Mouse (Mus musculus) cortical plate, adult 2 months (tissue): ENCODE measurements around the gene Serpinf2. TPM values are rescaled to one million over a fixed set of nuclear protein-coding genes. Genes with fewer than 3 reads are reported as not detected.
"Not testable (repeated sequence)": the region's sequence is repeated elsewhere in the genome, so short reads cannot be mapped to it uniquely, and the experiment has no call there.

Experiments
- H3K27ac ChIP-seq: fragments of 200-500 bp; 2 replicates; pipeline ENCODE4 v1.5.1; 2012; ENCODE audit warnings: low read length, control low read depth, inconsistent platforms; ENCODE audit not compliant: insufficient read depth
- H3K4me1 ChIP-seq: fragments of 200-500 bp; 2 replicates; pipeline ENCODE4 v1.6.1; 2011; ENCODE audit warnings: low read length; ENCODE audit not compliant: control insufficient read depth, insufficient read depth
- H3K4me3 ChIP-seq: fragments of 200-500 bp; 2 replicates; pipeline ENCODE4 v1.5.1; 2011; ENCODE audit warnings: mild to moderate bottlenecking, low read length, control low read depth; ENCODE audit not compliant: insufficient read depth
- CTCF ChIP-seq: fragments of 200-500 bp; IDR thresholded peaks from 2 replicates; pipeline ENCODE4 v1.5.1; 2011; ENCODE audit warnings: mild to moderate bottlenecking, control low read depth, low read length; ENCODE audit not compliant: insufficient read depth; ENCODE audit errors: extremely low read depth
- POLR2A ChIP-seq: fragments of 200-500 bp; IDR thresholded peaks from 2 replicates; pipeline ENCODE4 v1.6.1; 2011; ENCODE audit warnings: mild to moderate bottlenecking, low read length, control low read depth; ENCODE audit not compliant: insufficient read depth; ENCODE audit errors: extremely low read depth
- polyA plus RNA-seq: library from polyadenylated mRNA; depleted of rRNA; stranded (reverse); fragments of >200 nt; gene quantifications from 2 replicates; pipeline ENCODE4 v1.2.3, GENCODE M21; 2012

Gene Serpinf2
- polyA plus RNA-seq, 1 experiment, result 0.15 TPM

DNA sequence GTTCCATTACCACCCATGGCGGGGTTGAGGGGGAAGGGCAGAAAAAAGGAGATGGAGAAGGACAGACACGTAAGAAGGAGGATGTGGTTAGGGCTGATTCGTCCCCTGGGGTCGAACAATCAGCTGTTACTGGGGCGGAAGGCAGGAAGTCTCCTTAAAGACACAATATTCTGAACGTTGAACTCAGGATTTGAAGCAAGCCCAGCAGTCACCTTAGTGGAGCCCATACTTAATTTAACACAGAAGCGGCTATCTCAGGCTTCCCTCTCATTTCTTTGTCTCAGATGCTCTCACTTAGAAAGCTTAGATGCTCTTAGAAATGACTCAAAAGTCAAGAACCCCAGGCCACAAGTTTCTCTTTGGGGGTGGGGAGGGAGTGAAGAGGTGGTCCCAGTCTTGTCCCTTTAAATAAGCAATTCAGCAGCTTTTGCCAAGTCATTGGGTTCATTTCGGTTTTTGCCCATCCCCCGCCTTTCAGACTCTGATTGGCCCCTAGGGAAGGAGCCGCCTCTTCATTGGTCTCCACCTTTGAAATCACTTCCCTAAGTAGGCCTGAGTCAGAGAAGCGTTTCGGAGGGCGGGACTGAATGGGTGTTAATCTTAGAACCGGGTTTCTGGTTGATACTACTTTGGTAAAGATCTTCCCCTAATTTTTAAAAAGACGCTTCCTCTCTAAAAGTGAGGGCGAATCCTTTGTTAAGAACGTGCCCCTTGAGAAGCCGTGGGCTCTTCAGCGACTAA is 20.9 kb upstream of the Serpinf2 start:
- TF ChIP-seq POLR2A (peak; percentile 57; the same call in 1 of the 2 replicates), CTCF (no peak)
- peaks cover 6% of the 10 kb centered on the region for H3K4me1 ChIP-seq
- H3K27ac ChIP-seq, result peak overlapping the region; percentile 93
- peak overlapping the region; percentile 28 for H3K4me3 ChIP-seq

DNA sequence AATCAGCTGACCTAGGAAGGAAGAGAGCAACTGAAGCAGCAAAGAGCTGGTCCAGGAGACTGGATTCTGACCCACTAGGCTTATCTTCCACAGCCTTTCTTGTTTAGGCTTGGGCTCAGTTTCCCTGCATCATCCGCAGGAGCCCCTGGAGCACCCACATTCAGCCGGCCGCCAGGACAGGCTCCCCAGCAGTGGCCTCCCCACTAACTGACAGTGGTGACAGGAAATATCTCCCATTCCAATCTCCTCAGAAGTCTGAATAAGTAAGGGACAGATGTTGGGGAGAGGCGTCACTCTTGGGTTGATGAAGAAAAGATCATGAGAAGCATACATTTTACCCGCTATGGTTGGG is 20.3 kb upstream of the Serpinf2 start:
- H3K4me1 ChIP-seq, result peaks cover 8% of the 10 kb centered on the region
- no peak overlapping the region for H3K4me3 ChIP-seq
- no peak for TF ChIP-seq CTCF
- TF ChIP-seq POLR2A, result no peak
- peak overlapping the region; percentile 93 for H3K27ac ChIP-seq

DNA sequence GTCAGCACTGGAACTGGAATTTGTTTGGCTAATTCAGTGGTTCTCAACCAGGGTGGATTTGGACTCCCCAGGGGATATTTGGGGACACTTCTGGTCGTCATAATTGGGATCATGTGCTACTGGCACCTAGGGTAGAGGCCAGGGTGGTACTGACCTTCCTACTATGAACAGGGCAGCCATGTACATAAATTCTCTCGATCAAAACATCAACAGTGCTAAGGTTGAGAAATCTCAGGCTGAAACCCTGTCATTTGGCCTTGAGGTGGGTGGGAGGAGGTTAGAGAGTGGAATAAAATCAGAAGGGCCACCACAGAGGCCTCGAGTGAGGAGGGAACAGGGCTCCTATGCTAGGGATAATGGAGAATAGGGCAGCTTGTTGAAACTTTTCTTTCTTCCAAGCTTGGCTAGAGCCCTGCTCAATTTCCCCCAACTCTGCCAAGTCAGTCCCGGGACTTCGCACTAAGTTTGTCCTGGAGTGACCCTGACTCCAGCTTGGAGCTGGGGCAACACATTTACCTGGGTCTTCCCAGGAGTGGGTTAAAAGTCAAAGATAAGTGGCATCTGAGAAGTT is 19.8 kb upstream of the Serpinf2 start:
- no peak for TF ChIP-seq POLR2A
- no peak for TF ChIP-seq CTCF
- H3K4me1 ChIP-seq, result peaks cover 8% of the 10 kb centered on the region
- H3K4me3 ChIP-seq, result no peak overlapping the region
- H3K27ac ChIP-seq, result peak overlapping the region; percentile 93

DNA sequence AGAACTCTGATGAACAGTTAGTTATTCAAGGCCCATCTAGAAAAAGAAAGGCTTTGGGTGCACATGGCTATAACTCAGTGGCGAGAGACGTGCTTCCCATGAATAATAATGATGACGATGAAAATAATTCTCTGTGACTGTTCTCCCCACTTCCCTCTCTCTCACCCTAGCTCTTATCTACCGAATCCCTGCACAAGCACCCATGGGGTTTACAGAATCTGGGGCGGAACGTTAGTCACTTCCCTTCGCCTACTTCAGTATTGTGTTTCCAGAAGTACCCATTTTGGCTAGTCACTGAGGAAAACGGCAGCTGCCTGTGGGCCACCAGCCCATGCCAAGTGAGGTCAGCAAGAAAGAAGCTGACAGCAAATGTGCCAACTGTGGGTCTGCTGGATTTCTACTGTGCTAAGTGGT is 19.2 kb upstream of the Serpinf2 start:
- Histone ChIP-seq H3K4me1 (peaks cover 8% of the 10 kb centered on the region), H3K4me3 (no peak overlapping the region), H3K27ac (peak overlapping the region; percentile 13; the same call in 1 of the 2 replicates)
- no peak for TF ChIP-seq POLR2A
- TF ChIP-seq CTCF, result no peak

DNA sequence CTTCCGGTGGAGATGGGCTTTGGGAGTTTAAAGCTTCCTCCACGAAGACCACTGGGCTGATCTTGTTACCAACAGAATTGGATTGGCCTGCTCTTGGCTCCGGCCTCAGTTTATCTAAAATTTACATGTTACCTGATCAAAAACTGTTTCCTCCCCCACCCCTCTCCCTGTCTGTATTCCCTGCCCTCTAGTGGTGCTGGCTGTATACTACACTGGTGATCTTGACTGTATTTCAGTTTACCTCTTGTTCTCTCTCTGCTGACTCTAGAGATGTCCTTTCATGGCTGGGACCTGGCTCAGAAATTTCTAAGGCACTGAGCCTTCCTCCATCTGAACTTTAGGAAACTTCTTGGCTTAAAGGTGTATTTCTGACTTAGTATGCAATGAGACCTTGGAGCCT is 18.8 kb upstream of the Serpinf2 start:
- Histone ChIP-seq H3K27ac (0 out of 2 replicates have a peak overlapping the region, but pooled peaks have one; percentile 17), H3K4me3 (no peak overlapping the region), H3K4me1 (peaks cover 8% of the 10 kb centered on the region)
- TF ChIP-seq POLR2A (no peak), CTCF (peak; percentile 71)

DNA sequence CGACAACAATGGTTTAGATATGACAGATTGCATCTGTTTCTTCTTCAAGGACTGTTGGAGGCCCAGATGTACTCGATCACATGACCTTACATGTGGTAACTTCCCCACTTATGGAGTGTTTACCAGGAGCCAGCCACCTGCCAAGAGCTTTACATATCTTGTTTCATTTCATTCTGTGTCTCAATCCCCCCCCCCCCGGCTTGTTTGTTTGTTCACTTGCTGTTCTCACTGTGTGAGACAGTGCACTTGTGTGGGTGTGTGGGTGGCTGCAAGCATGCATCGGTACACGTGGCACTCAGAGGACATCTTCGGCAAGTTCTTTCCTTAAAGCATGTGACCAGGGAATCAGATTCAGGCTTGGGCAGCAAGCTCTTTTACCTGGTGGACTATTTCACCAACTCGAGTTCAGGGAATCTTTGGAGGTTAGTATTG is 17.1 kb upstream of the Serpinf2 start:
- no peak for TF ChIP-seq CTCF
- no peak for TF ChIP-seq POLR2A
- Histone ChIP-seq H3K27ac (no peak overlapping the region), H3K4me1 (peaks cover 5% of the 10 kb centered on the region), H3K4me3 (no peak overlapping the region)

DNA sequence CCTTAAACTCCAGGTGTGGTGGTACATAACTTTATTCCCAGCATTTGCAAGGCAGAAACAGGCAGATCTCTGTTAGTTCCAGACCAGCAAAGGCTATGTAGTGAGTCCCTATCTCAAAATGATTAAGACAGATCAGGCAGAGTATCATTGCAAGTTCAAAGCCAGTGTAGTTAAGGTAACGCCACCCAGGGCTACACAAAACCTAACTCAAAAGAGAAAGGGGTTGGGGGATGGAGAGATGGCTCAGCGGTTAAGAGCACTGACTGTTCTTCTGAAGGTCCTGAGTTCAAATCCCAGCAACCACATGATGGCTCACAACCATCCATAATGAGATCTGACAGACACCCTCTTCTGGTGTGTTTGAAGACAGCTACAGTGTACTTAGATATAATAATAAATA is 16.6 kb upstream of the Serpinf2 start:
- not testable (repeated sequence) for H3K4me1 ChIP-seq, H3K27ac ChIP-seq, H3K4me3 ChIP-seq

DNA sequence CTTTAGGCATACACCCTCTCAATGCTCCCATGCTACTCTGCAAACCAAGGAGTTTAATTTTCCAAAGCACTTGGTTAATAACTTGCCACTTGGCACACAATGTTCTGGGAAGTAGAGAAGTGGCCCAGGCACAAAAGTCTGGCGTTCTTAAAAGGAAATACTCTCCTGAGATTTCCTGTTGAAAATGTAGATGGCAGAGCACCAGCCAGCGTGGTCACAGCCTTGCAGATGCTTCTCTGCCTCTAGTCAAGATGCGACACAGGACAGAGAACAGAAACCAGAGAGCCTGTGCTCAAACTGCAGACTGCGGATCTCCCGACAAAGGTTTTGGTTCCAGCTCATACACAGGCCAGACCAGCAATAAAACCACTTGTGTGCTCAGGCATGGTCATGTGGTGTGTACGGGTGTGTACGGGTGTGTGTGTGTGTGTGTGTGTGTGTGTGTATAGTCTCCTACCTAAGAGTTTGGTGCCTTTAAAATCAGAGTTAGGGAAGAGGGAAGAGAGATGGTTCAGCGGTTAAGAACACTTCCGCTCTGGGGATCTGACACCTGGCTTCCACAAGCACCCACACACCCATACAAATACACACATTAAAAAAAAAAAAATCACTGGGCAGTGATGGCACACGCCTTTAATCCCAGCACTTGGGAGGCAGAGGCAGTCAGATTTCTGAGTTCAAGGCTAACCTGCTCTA is 15.8 kb upstream of the Serpinf2 start:
- Histone ChIP-seq H3K27ac (peak overlapping the region; percentile 34; the same call in 1 of the 2 replicates), H3K4me1 (peaks cover 14% of the 10 kb centered on the region), H3K4me3 (peak overlapping the region; percentile 75)
- TF ChIP-seq CTCF (no peak), POLR2A (no peak)

DNA sequence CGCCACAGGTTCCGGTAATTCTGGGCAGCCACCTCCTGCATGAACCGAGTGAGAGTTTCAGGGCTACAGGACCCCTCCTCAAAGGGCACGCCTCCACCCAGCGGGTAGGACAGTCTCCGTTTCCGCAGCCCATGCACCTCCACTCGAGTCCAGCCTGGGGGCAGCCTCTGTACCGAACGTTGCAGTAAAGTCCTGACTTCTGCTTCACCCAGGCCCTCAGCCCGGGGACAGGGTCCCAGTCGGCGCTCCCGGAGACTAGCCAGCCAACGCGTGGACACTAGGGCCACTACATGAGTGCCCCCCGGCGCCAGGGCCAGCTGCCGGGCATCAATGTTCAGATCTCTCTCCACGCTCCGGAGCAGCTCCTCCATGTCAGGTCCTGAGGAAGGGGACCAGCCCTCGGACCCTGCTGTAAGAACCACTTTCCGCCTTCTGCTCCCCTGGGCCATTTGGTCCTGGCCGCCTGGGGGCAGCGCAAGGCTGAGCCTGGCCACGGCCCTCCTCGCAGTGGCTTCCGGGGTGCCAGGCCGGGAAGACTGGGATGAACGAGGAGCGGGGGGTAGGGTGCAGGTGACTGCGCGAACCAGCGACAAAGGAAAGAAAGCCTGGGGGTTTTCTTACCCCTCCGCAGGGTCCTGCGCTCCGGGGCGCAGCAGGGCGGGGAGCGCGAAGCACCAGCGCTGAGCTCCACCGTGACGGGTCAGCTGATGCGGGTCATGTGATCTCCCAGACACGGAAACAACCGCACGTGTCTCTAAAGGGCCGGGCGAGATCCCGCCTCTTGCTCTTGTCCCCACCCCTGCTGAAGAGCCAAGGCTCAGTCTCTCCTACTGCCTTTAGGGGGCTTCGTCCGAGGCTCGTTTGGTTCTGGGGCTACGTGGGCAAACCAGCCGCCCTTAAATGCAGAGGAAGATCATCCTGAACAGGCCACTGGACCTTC is 14.9 kb upstream of the Serpinf2 start, which contains the start of gene Wdr81:
Gene Wdr81 (minus strand): TSS at position 727 of the 940 bp plus-strand sequence.
- TF ChIP-seq CTCF (0 out of 2 replicates have a peak, but pooled peaks have one; percentile 14), POLR2A (peak; percentile 72)
- peak within 1 kb of the TSS; percentile 75 for H3K4me3 ChIP-seq
- H3K27ac ChIP-seq, result peak within 1 kb of the TSS; percentile 34; the same call in 1 of the 2 replicates
- peaks cover 11% of the 10 kb centered on the region for H3K4me1 ChIP-seq
